ENCODE assay signal across 8 mouse cellular contexts in genomic region chr16:35870581-35871047, GRCm38 (mm10). TPM values are rescaled to one million over a fixed set of nuclear protein-coding genes. Genes with fewer than 3 reads are reported as not detected.
A peak's percentile ranks its signal among the peaks of the same experiment; 100 is the strongest.
DNase-seq lines count a peak whose midpoint lies in the region; ATAC-seq and TF ChIP-seq lines count a peak whose summit lies in the region.

No protein-coding gene starts in this region.

- no peak for TF ChIP-seq CTCF in thymus, adult 2 months (IDR thresholded peaks at IDR 0.05; ENCODE audit: borderline replicate concordance, control insufficient read depth, extremely low read depth, insufficient read depth, low read length, poor library complexity)
- no peak for TF ChIP-seq CTCF in lung, postnatal 0 days (IDR thresholded peaks at IDR 0.05)

- TF ChIP-seq POLR2A in thymus, adult 2 months (IDR thresholded peaks at IDR 0.05; ENCODE audit: control insufficient read depth, extremely low read depth, insufficient read depth, low read length, poor library complexity), result no peak

- H3K9ac ChIP-seq in hindbrain, embryonic 11.5 days (ENCODE audit: low read depth, low read length), result peak overlapping the region; percentile 37; the same call in 1 of the 2 replicates
- peak overlapping the region; percentile 86 for H3K9ac ChIP-seq in lung, postnatal 0 days (replicated peaks; ENCODE audit: low read depth)

- intact Hi-C loops in gastrocnemius, postnatal 14 days (cut with DNase I; ENCODE audit: low total_unique reads), result no loop called here
- intact Hi-C loops in left cerebral cortex, postnatal 14 days (cut with DNase I), result no loop called here

- no peak for ATAC-seq in hindbrain, embryonic 11.5 days (ENCODE audit: low FRiP score)
- ATAC-seq in lung, postnatal 0 days, result peak; percentile 26

- under 1% methylated on average over 12 of the region's 12 CpGs for WGBS in thymus, adult 2 months
- under 1% methylated on average over 12 of the region's 12 CpGs for WGBS in embryonic facial prominence, embryonic 10.5 days
- 1% methylated on average over 12 of the region's 12 CpGs for WGBS in hindbrain, embryonic 11.5 days
- 3% methylated on average over 12 of the region's 12 CpGs for WGBS in lung, postnatal 0 days

- no peaks in the 10 kb centered on the region for H3K27me3 ChIP-seq in thymus, adult 2 months (ENCODE audit: control insufficient read depth, insufficient read depth, low read length)
- peaks cover 48% of the 10 kb centered on the region for H3K27me3 ChIP-seq in embryonic facial prominence, embryonic 10.5 days (replicated peaks; ENCODE audit: low read depth, poor library complexity, severe bottlenecking)
- peaks cover 11% of the 10 kb centered on the region for H3K27me3 ChIP-seq in hindbrain, embryonic 11.5 days (ENCODE audit: control insufficient read depth, insufficient read depth, low read length)
- no peaks in the 10 kb centered on the region for H3K27me3 ChIP-seq in lung, postnatal 0 days (replicated peaks; ENCODE audit: insufficient read depth, low read length)

- no peaks in the 10 kb centered on the region for H3K9me3 ChIP-seq in embryonic facial prominence, embryonic 10.5 days
- H3K9me3 ChIP-seq in hindbrain, embryonic 11.5 days (ENCODE audit: control insufficient read depth, low read length), result no peaks in the 10 kb centered on the region
- no peaks in the 10 kb centered on the region for H3K9me3 ChIP-seq in lung, postnatal 0 days (ENCODE audit: low read length)

- TF ChIP-seq EP300 in lung, postnatal 0 days (IDR thresholded peaks at IDR 0.05), result no peak

- H3K4me2 ChIP-seq in hindbrain, embryonic 11.5 days (replicated peaks; ENCODE audit: low read depth, low read length), result peak overlapping the region; percentile 97
- peak overlapping the region; percentile 70 for H3K4me2 ChIP-seq in lung, postnatal 0 days (replicated peaks; ENCODE audit: low read depth, low read length)

- peak overlapping the region; percentile 7; the same call in 1 of the 2 replicates for H3K27ac ChIP-seq in thymus, adult 2 months (ENCODE audit: control insufficient read depth, insufficient read depth, low read length)
- peak overlapping the region; percentile 70 for H3K27ac ChIP-seq in embryonic facial prominence, embryonic 10.5 days (replicated peaks)
- H3K27ac ChIP-seq in hindbrain, embryonic 11.5 days (ENCODE audit: low read depth, low read length), result no peak overlapping the region
- peak overlapping the region; percentile 82 for H3K27ac ChIP-seq in lung, postnatal 0 days (ENCODE audit: low read length)

- no peak for DNase-seq in thymus, adult 2 months
- DNase-seq in thymus, postnatal 25 days, result no peak
- peak; percentile 11 for DNase-seq in embryonic facial prominence, embryonic 10.5 days (ENCODE audit: low spot score)
- no peak for DNase-seq in hindbrain, embryonic 11.5 days (ENCODE audit: low spot score)
- DNase-seq in lung, postnatal 0 days (ENCODE audit: low spot score), result peak; percentile 28
- DNase-seq in gastrocnemius, postnatal 14 days, result no peak
- DNase-seq in left cerebral cortex, postnatal 14 days (ENCODE audit: low spot score in 2 of 2), result no peak
- DNase-seq in layer of hippocampus, adult 9-10 months (ENCODE audit: low spot score), result no peak

- no peaks in the 10 kb centered on the region for H3K36me3 ChIP-seq in thymus, adult 2 months (ENCODE audit: control insufficient read depth, insufficient read depth, low read length)
- H3K36me3 ChIP-seq in embryonic facial prominence, embryonic 10.5 days (replicated peaks), result no peaks in the 10 kb centered on the region
- no peaks in the 10 kb centered on the region for H3K36me3 ChIP-seq in hindbrain, embryonic 11.5 days (ENCODE audit: control insufficient read depth, insufficient read depth, low read length)
- no peaks in the 10 kb centered on the region for H3K36me3 ChIP-seq in lung, postnatal 0 days (ENCODE audit: insufficient read depth, low read length)

- peaks cover 21% of the 10 kb centered on the region for H3K4me1 ChIP-seq in thymus, adult 2 months (replicated peaks; ENCODE audit: control insufficient read depth, insufficient read depth, low read length)
- peaks cover 19% of the 10 kb centered on the region for H3K4me1 ChIP-seq in embryonic facial prominence, embryonic 10.5 days
- H3K4me1 ChIP-seq in hindbrain, embryonic 11.5 days (replicated peaks; ENCODE audit: control insufficient read depth, insufficient read depth, low read length), result no peaks in the 10 kb centered on the region
- H3K4me1 ChIP-seq in lung, postnatal 0 days (ENCODE audit: insufficient read depth, low read depth, low read length), result peaks cover 11% of the 10 kb centered on the region

- peak overlapping the region; percentile 98 for H3K4me3 ChIP-seq in thymus, adult 2 months (ENCODE audit: control insufficient read depth, insufficient read depth, low read length)
- peak overlapping the region; percentile 69 for H3K4me3 ChIP-seq in embryonic facial prominence, embryonic 10.5 days
- H3K4me3 ChIP-seq in hindbrain, embryonic 11.5 days (ENCODE audit: low read depth, low read length), result peak overlapping the region; percentile 59
- peak overlapping the region; percentile 91 for H3K4me3 ChIP-seq in lung, postnatal 0 days (ENCODE audit: low read depth, low read length)

RNA-seq across cellular contexts. Expression of gene Parp14, which starts 0.7 kb away (rescaled TPM):
- 9.3 and 10.5 TPM in 2 replicates for polyA plus RNA-seq in thymus, adult 2 months (2012; rRNA removed)
- polyA plus RNA-seq in embryonic facial prominence, embryonic 10.5 days (2016; fragmentation: Nextera tagmentation; extraction: Ambion mirVana), result 0.26 and 0.43 TPM in 2 replicates
- 0.25 and 0.47 TPM in 2 replicates for polyA plus RNA-seq in hindbrain, embryonic 11.5 days (2014; fragmentation: Nextera tagmentation; extraction: Ambion mirVana)
- polyA plus RNA-seq in lung, postnatal 0 days (2015; fragmentation: Nextera tagmentation; extraction: Ambion mirVana), result 2.9 and 3.8 TPM in 2 replicates
- total RNA-seq in gastrocnemius, postnatal 14 days (2021), result 1 to 10 TPM; 3.0 to 3.3 TPM
- 1 to 10 TPM in 1 of 2 experiments, under 1 TPM in 1; 0.79 to 1.3 TPM for total RNA-seq in left cerebral cortex, postnatal 14 days (2021)

Comparison
In these comparisons a context has a peak if more than half of its experiments do, and no peak if none do; other contexts are left out.
1. DNase-seq: peak in embryonic facial prominence, embryonic 10.5 days (single experiment) and lung, postnatal 0 days (single experiment); none in thymus, adult 2 months (single experiment), thymus, postnatal 25 days (single experiment), hindbrain, embryonic 11.5 days (single experiment), gastrocnemius, postnatal 14 days (single experiment), left cerebral cortex, postnatal 14 days (0 of 2) and layer of hippocampus, adult 9-10 months (single experiment).
2. Peak in every context shown above with its lines, with median percentiles within 50 percentile points of each other: H3K4me3 ChIP-seq.